Mouse (Mus musculus) ES-E14 (cell line): ENCODE measurements around the gene Muc13. TPM values are rescaled to one million over a fixed set of nuclear protein-coding genes. Genes with fewer than 3 reads are reported as not detected.

Experiments
- DNase-seq: peaks from one replicate; pipeline ENCODE4 v3.0.0-alpha.2; 2013; ENCODE audit warnings: low read depth, low spot score
- H3K27ac ChIP-seq: 2 replicates; pipeline ENCODE4 v1.5.1; 2012; ENCODE audit warnings: low read depth, mild to moderate bottlenecking, low read length, moderate library complexity, mixed read lengths; ENCODE audit not compliant: poor library complexity, insufficient read depth, severe bottlenecking
- H3K36me3 ChIP-seq: 2 replicates; pipeline ENCODE4 v1.6.1; 2012; ENCODE audit warnings: mild to moderate bottlenecking, low read length, moderate library complexity, mixed read lengths; ENCODE audit not compliant: control insufficient read depth, poor library complexity, insufficient read depth, severe bottlenecking
- H3K4me1 ChIP-seq, 2 experiments: fragments of 150-350 bp in 1 of 2; sonication (generic) in 1 of 2; 2 replicates each; pipeline ENCODE4 v1.6.1; 2012; ENCODE audit warnings: low read length in 2 of 2, mild to moderate bottlenecking in 1 of 2, mixed read lengths in 1 of 2; ENCODE audit not compliant: control insufficient read depth in 2 of 2, insufficient read depth in 2 of 2, poor library complexity in 1 of 2
- H3K4me3 ChIP-seq, 2 experiments: fragments of 150-350 bp in 1 of 2; sonication (generic) in 1 of 2; 2 replicates each; pipeline ENCODE4 v1.5.1; 2012; ENCODE audit warnings: low read length in 2 of 2, low read depth in 1 of 2, mild to moderate bottlenecking in 1 of 2, mixed read lengths in 1 of 2; ENCODE audit not compliant: insufficient read depth in 1 of 2, poor library complexity in 1 of 2, severe bottlenecking in 1 of 2
- H3K9ac ChIP-seq: 2 replicates; pipeline ENCODE4 v1.6.1; 2012; ENCODE audit warnings: low read depth, mild to moderate bottlenecking, low read length, mixed read lengths; ENCODE audit not compliant: poor library complexity, insufficient read depth, severe bottlenecking
- H3K9me3 ChIP-seq: fragments of 150-350 bp; sonication (generic); 2 replicates; pipeline ENCODE4 v1.6.1; 2012; ENCODE audit warnings: low read depth, mild to moderate bottlenecking, low read length; ENCODE audit not compliant: control insufficient read depth, insufficient read depth
- CHD2 ChIP-seq: IDR thresholded peaks from 2 replicates; pipeline ENCODE4 v1.6.1; 2014; ENCODE audit warnings: mild to moderate bottlenecking, low read depth, low read length, inconsistent platforms
- HCFC1 ChIP-seq: IDR thresholded peaks from 2 replicates; pipeline ENCODE4 v1.6.1; 2012; ENCODE audit warnings: low read length, inconsistent platforms, borderline replicate concordance; ENCODE audit not compliant: insufficient read depth
- MAFK ChIP-seq: IDR thresholded peaks from 2 replicates; pipeline ENCODE4 v1.6.1; 2014; ENCODE audit warnings: mild to moderate bottlenecking, low read depth, low read length, inconsistent platforms; ENCODE audit not compliant: insufficient read depth
- ZC3H11A ChIP-seq: IDR thresholded peaks from 2 replicates; pipeline ENCODE4 v1.6.1; 2012; ENCODE audit warnings: low read depth, mild to moderate bottlenecking, inconsistent platforms, low read length, borderline replicate concordance
- ZNF384 ChIP-seq: IDR thresholded peaks from 2 replicates; pipeline ENCODE4 v1.6.1; 2012; ENCODE audit warnings: low read depth, low read length, inconsistent platforms
- in situ Hi-C, 2 experiments: fragments of 600-800 bp; cut with MboI; formaldehyde crosslinking; loops; one replicate each; pipeline ENCODE4 v1.15.1; 2025; ENCODE audit warnings: low sequenced_read_pairs in 2 of 2, inconsistent platforms in 1 of 2; ENCODE audit not compliant: unreplicated experiment in 2 of 2
- total RNA-seq: library from RNA; depleted of rRNA; stranded (reverse); fragments of 300-350 nt; gene quantifications from 2 replicates; pipeline ENCODE4 v1.2.3, GENCODE M21; 2012

The Muc13 gene
- total RNA-seq, 1 experiment: 0.22 TPM

- Histone ChIP-seq H3K4me1 (peaks cover 0 to 15% of the 10 kb centered on the region in 2 experiments; a peak in 1 of 4 replicates), H3K4me3 (peak overlapping the region in 1 of 2 experiments; percentile 46; a peak in 2 of 4 replicates), H3K27ac (no peak overlapping the region), H3K36me3 (no peaks in the 10 kb centered on the region), H3K9ac (no peak overlapping the region), H3K9me3 (no peaks in the 10 kb centered on the region)
- in situ Hi-C loops: no loop called here
- no peak for DNase-seq
- TF ChIP-seq ZNF384: no peak
Observed at GRCm38 (mm10) chr16:33766309-33766708, 27.5 kb upstream of the Muc13 start.

GRCm38 (mm10) chr16:33766757-33767156, 27.1 kb upstream of the Muc13 start:
- peak overlapping the region; percentile 1 to 46; a peak in 3 of 4 replicates for H3K4me3 ChIP-seq
- peaks cover 0 to 15% of the 10 kb centered on the region in 2 experiments; a peak in 1 of 4 replicates for H3K4me1 ChIP-seq
- no peak for TF ChIP-seq HCFC1
- no peak for TF ChIP-seq ZC3H11A
- no peak for TF ChIP-seq ZNF384
- no peak for TF ChIP-seq MAFK
- TF ChIP-seq CHD2: no peak
- H3K36me3 ChIP-seq: no peaks in the 10 kb centered on the region
- no peak overlapping the region for H3K27ac ChIP-seq
- no peak for DNase-seq
- H3K9me3 ChIP-seq: no peaks in the 10 kb centered on the region
- H3K9ac ChIP-seq: no peak overlapping the region
- in situ Hi-C loops: no loop called here

DNA sequence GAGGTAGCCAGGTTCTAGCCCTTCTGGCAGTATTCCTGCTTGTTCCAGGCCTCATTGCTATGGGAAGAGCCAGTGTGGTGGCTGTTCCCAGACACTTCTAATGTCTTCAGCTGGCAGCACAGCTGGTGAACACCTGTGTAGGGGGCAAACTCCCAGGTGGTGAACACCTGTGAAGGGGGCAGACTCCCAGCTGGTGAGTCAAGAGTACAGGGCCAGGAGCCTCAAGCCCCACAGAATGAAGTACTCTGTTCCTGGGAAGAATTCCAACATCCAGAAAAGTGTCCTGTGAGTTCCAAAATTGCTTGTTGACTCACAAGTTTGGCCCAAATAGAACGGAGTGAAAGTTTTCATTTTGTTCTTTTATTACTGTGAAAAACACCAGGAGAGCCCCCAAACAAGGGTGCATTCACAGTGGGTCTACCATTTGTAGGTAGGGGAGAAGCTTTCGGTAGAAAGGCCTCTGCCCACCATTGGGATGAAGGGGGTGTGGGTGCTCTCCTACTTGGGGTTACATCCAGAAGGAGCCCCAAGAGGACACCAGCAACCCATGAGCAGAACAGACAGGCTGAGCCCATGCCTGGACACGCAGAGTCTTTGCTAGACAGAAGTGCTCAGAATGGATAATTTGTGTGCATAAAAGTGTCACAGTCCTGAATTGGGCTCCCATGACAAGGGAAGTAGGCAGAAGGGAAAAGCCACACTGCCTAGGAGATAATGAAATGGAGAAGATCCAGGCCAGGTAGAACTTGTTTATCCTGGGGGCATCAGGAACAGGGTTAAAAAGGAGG, 25.2 kb upstream of the Muc13 start:
- TF ChIP-seq ZNF384 (no peak), CHD2 (no peak), ZC3H11A (no peak), MAFK (no peak), HCFC1 (no peak)
- no peak for DNase-seq
- no peak overlapping the region for H3K4me3 ChIP-seq
- in situ Hi-C loops: no loop called here
- no peak overlapping the region for H3K9ac ChIP-seq
- H3K27ac ChIP-seq: no peak overlapping the region
- peaks cover 0 to 7% of the 10 kb centered on the region in 2 experiments; a peak in 1 of 4 replicates for H3K4me1 ChIP-seq
- no peaks in the 10 kb centered on the region for H3K9me3 ChIP-seq
- no peaks in the 10 kb centered on the region for H3K36me3 ChIP-seq

- no peaks in the 10 kb centered on the region for H3K36me3 ChIP-seq
- no peak for DNase-seq
- peaks cover 0 to 4% of the 10 kb centered on the region in 2 experiments; a peak in 1 of 4 replicates for H3K4me1 ChIP-seq
- no peak overlapping the region for H3K9ac ChIP-seq
- no peak overlapping the region for H3K27ac ChIP-seq
- H3K4me3 ChIP-seq: no peak overlapping the region
- TF ChIP-seq ZC3H11A: no peak
- no peak for TF ChIP-seq HCFC1
- TF ChIP-seq CHD2: no peak
- TF ChIP-seq ZNF384: no peak
- no peak for TF ChIP-seq MAFK
- H3K9me3 ChIP-seq: no peaks in the 10 kb centered on the region
- in situ Hi-C loops: no loop called here
Observed at GRCm38 (mm10) chr16:33769848-33770247, 24.0 kb upstream of the Muc13 start.
